Mouse (Mus musculus): ENCODE data around the gene 4921504E06Rik.

4921504E06Rik gene

GRCm38 (mm10) chr2:19553821-19554592 is at the start of gene 4921504E06Rik:
Gene 4921504E06Rik, minus strand, starts transcription at chr2:19553914.
- peak; percentile 87 to 93 for DNase-seq

- DNase-seq, result no peak
Measured at GRCm38 (mm10) chr2:19601386-19601925, 47.7 kb upstream of the 4921504E06Rik start.

GRCm38 (mm10) chr2:19600860-19601259 is 47.1 kb upstream of the 4921504E06Rik start:
- DNase-seq, result no peak

- DNase-seq, result no peak
Measured at GRCm38 (mm10) chr2:19599801-19600200, 46.1 kb upstream of the 4921504E06Rik start.

- DNase-seq, result peak; percentile 6 to 18
Measured at GRCm38 (mm10) chr2:19596988-19597387, 43.3 kb upstream of the 4921504E06Rik start.

GRCm38 (mm10) chr2:19596426-19596825 is 42.7 kb upstream of the 4921504E06Rik start:
- DNase-seq, result peak in 1 of 2 experiments; percentile 4

GRCm38 (mm10) chr2:19594856-19595255 is 41.1 kb upstream of the 4921504E06Rik start:
- DNase-seq, result no peak

GRCm38 (mm10) chr2:19579846-19580245 is 26.1 kb upstream of the 4921504E06Rik start:
- no peak for DNase-seq

GRCm38 (mm10) chr2:19579180-19579579 is 25.5 kb upstream of the 4921504E06Rik start:
- no peak for DNase-seq

GRCm38 (mm10) chr2:19562114-19562829 is 8.6 kb upstream of the 4921504E06Rik start:
- no peak for DNase-seq

- DNase-seq, result no peak
Measured at GRCm38 (mm10) chr2:19560654-19561053, 6.9 kb upstream of the 4921504E06Rik start.

- DNase-seq, result no peak
Measured at GRCm38 (mm10) chr2:19560071-19560470, 6.4 kb upstream of the 4921504E06Rik start.

- DNase-seq, result no peak
Measured at GRCm38 (mm10) chr2:19551396-19551795, 2.3 kb downstream of the 4921504E06Rik start.

GRCm38 (mm10) chr2:19540906-19541305 is 12.8 kb downstream of the 4921504E06Rik start:
- no peak for DNase-seq

- no peak for DNase-seq
Measured at GRCm38 (mm10) chr2:19529428-19529827, 24.3 kb downstream of the 4921504E06Rik start.

- peak; percentile 37 to 45 for DNase-seq
Measured at GRCm38 (mm10) chr2:19528797-19529196, 24.9 kb downstream of the 4921504E06Rik start.

GRCm38 (mm10) chr2:19524071-19524470 is 29.6 kb downstream of the 4921504E06Rik start:
- no peak for DNase-seq

GRCm38 (mm10) chr2:19521662-19522061 is 32.1 kb downstream of the 4921504E06Rik start:
- peak; percentile 45 to 63 for DNase-seq

GRCm38 (mm10) chr2:19520617-19521016 is 33.1 kb downstream of the 4921504E06Rik start:
- DNase-seq, result no peak

- DNase-seq, result peak; percentile 60 to 68
Measured at GRCm38 (mm10) chr2:19519768-19520167, 33.9 kb downstream of the 4921504E06Rik start.

GRCm38 (mm10) chr2:19517952-19518351 is 35.8 kb downstream of the 4921504E06Rik start:
- DNase-seq, result no peak

GRCm38 (mm10) chr2:19512381-19512780 is 41.3 kb downstream of the 4921504E06Rik start:
- DNase-seq, result no peak

GRCm38 (mm10) chr2:19511032-19511431 is 42.7 kb downstream of the 4921504E06Rik start:
- no peak for DNase-seq

- DNase-seq, result no peak
Measured at GRCm38 (mm10) chr2:19505744-19506143, 48.0 kb downstream of the 4921504E06Rik start.
